Mouse (Mus musculus): Measurements from ENCODE around the gene Axl. TPM values are rescaled to one million over a fixed set of nuclear protein-coding genes. Genes with fewer than 3 reads are reported as not detected.

The Axl gene
- polyA plus RNA-seq, 1 experiment from 2014 or later = 19.4 TPM

Other genes with a start within 250 kb of the Axl start
- not detected in 2 replicates for gene Ceacam2, start 248.8 kb downstream of the Axl start, polyA plus RNA-seq (2014; fragmentation: Nextera tagmentation; extraction: Ambion mirVana)
- gene Erich4, start 172.8 kb downstream of the Axl start, polyA plus RNA-seq (2014; fragmentation: Nextera tagmentation; extraction: Ambion mirVana) = not detected in 2 replicates
- gene Dmac2, start 169.3 kb downstream of the Axl start, polyA plus RNA-seq (2014; fragmentation: Nextera tagmentation; extraction: Ambion mirVana) = 25.1 and 25.5 TPM in 2 replicates
- gene B3gnt8, start 162.1 kb downstream of the Axl start, polyA plus RNA-seq (2014; fragmentation: Nextera tagmentation; extraction: Ambion mirVana) = 0.36 and 0.91 TPM in 2 replicates
- gene Bckdha, start 129.7 kb downstream of the Axl start, polyA plus RNA-seq (2014; fragmentation: Nextera tagmentation; extraction: Ambion mirVana) = 32.9 and 35.2 TPM in 2 replicates
- gene Exosc5, start 129.5 kb downstream of the Axl start, polyA plus RNA-seq (2014; fragmentation: Nextera tagmentation; extraction: Ambion mirVana) = 48.1 and 49.9 TPM in 2 replicates
- gene Tmem91, start 113.5 kb downstream of the Axl start, polyA plus RNA-seq (2014; fragmentation: Nextera tagmentation; extraction: Ambion mirVana) = 1.6 and 2.2 TPM in 2 replicates
- gene B9d2, start 107.9 kb downstream of the Axl start, polyA plus RNA-seq (2014; fragmentation: Nextera tagmentation; extraction: Ambion mirVana) = 33.1 and 34.8 TPM in 2 replicates
- 1.0 and 1.1 TPM in 2 replicates for gene Tgfb1, start 101.7 kb downstream of the Axl start, polyA plus RNA-seq (2014; fragmentation: Nextera tagmentation; extraction: Ambion mirVana)
- 30.5 and 33.7 TPM in 2 replicates for gene Ccdc97, start 69.6 kb downstream of the Axl start, polyA plus RNA-seq (2014; fragmentation: Nextera tagmentation; extraction: Ambion mirVana)
- 68.1 and 70.1 TPM in 2 replicates for gene Hnrnpul1, start 33.9 kb downstream of the Axl start, polyA plus RNA-seq (2014; fragmentation: Nextera tagmentation; extraction: Ambion mirVana)
- 0.69 and 0.95 TPM in 2 replicates for gene Cyp2s1, start 28.2 kb upstream of the Axl start, polyA plus RNA-seq (2014; fragmentation: Nextera tagmentation; extraction: Ambion mirVana)
- not detected in 2 replicates for gene Cyp2b10, start 108.9 kb upstream of the Axl start, polyA plus RNA-seq (2014; fragmentation: Nextera tagmentation; extraction: Ambion mirVana)

All from hindbrain, embryonic 11.5 days (tissue).